Mouse (Mus musculus) cerebellum, adult (tissue): ENCODE results near the gene Mpp2.
A peak's percentile ranks its signal among the peaks of the same experiment; 100 is the strongest.

Experiments
- ATAC-seq: cut with Nextera tagmentation; 2 replicates; pipeline ENCODE4 v1.9.2; 2017; ENCODE audit warnings: mild to moderate bottlenecking, moderate library complexity, mixed read lengths; ENCODE audit not compliant: insufficient number of reproducible peaks, low FRiP score, low TSS enrichment

The Mpp2 gene

DNA sequence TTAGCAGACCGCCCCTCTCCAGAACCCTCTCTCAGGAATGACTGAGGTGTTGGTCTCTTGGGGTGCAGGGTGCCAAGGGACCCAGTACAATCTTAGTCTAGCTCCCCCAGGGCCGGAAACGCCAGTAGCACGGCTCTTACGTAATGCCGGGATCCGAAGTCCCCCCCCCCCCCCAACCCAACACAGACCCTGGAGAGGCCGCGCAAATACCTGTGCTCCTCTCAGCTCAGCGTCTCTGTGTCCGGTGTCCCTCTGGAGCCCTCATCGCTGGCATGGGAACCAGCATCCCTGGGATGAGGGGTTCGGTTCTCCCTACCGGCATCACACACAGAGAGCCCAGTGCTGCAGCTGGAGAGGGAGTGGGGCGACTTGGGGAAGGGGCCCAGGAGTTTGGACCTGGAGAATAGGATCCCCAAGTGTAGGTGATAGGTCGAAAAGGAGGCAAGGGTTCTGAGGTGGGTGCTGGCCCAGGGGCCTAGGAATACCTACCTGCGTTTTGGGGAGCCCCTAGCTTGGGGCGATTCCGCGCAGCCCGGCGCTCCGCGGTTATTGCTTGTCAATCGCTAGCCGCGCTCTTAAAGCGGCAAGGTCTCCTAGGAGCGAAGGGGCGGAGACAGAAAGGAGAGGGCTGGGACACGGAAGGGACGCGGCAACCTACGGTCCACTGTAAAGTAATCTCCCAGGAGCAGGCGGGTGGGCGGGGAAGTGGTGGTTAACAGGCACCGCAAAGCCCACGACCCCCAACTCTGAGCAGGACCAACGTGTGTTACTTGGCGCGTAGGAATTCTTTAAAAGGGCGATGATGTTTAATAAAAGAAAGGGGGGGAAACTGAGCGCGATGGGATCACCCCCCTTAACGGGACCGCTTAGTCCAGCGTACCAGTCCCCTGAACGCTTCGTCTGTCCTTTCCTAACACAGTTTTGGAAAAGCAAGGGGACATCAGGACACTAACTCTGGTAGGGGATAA lies at the start of gene Mpp2:
Gene Mpp2, minus strand, starts transcription at position 585 of the 968 bp plus-strand sequence.
- ATAC-seq, result peak; percentile 50; the same call in 1 of the 2 replicates

DNA sequence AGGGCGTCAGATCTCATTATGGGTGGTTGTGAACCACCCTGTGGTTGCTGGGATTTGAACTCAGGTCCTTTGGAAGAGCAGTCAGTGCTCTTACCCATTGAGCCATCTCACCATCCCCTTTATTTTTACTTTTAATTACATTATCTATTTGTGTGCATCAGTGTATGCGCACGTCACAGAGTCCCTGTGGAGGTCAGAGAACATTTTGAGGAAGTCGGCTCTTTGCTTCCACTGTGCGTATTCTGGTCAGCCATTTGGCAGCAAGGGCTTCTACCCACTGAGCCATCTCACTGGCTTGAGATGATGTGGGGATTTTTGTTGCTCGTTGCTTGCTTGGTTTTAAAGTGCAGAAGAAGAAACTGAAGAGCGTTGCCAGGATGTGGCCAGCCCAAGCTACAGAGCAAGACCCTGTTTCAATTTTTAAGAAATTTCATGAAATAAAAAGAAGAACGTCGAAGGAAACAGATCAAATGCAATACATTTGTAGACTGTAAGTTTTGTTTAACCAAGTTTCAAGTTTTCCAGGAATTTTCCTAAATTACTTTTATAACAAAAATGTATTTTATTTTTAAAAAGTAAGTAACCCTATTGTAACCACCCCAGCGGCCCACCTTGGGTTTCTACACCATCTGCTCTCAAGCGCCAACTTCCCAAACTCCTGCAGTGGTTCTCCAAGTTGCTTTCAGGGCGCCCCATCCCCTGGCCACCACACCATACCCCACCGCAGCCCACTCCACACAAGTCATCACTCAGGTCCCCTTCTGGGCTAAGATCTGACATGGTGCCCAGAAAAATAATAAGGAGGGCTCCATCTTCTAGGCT lies 49.5 kb upstream of the Mpp2 start:
- no peak for ATAC-seq

DNA sequence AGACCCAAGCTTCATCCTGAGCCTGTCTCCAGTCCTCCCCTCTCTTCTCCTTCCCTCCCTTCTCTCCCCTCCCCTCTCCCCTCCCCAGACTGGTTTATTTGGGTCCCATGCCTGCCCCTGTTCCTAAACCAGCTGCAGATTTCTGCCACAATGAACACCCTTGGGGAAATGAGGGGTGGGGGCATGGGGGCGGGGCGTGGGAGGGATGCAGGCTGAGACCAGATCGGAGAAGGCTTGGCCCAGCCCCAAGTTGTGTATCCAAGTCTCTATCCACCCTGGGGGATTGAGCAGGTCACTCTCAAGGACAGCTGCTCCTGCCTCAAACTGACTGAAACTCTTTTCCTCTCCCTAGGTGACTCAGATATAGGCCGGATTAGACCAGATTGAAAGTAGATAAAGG lies 46.2 kb upstream of the Mpp2 start:
- no peak for ATAC-seq

DNA sequence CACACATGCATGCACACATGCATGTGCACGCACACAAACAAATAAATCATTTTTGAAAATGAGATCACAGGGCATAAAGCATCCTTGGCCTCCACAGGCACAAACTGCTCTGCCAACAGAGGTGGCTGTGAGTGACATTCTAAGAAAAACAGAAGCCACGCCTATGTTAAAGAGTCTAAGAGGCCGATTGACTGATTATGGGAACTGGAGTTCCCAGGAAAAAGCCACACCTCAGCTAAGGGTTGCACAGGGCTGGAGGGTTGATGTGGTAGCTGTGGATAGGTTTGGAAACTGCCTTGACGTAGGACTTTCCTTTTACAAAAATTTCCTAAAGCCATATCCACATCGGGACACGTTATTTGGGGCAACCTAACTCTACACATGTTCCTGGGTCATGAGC lies 29.1 kb upstream of the Mpp2 start:
- ATAC-seq, result no peak

DNA sequence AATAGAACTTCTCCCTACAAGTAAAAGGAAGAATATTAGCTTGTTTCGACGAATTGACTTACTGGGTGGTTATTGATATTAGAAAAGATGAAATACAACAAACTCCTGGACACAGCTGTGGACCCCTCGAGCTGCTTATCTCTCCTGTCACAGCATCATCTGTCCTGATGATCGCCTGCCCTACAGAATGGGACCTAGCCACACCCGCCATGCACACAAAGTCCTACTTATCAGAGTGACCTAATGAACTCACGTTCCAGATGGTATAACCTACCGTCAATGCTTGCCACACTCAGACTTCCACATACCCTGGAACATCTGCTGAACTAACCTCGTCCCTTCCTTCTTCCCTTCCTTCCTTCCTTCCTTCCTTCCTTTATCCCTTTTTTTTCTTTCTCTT lies 27.9 kb upstream of the Mpp2 start:
- no peak for ATAC-seq

DNA sequence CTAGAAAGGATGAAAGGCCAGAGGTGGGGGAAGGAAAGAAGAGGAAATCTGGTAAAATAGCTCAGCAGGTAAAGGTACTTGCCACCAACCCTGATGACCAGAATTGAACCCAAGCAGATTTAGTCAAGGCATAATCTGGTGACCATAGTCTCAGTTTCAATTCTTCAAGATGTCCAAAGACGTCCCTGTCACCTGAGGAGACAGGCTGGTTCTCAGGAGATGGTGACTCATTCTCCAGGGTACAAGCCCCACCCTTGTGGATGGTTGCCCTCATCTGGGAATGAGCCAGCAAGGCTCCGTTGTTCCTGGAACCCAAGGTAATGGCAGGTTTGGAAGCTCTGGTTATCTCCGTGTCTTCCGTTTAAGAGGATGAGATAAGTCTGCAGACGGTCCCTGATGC lies 23.3 kb upstream of the Mpp2 start:
- ATAC-seq, result no peak

DNA sequence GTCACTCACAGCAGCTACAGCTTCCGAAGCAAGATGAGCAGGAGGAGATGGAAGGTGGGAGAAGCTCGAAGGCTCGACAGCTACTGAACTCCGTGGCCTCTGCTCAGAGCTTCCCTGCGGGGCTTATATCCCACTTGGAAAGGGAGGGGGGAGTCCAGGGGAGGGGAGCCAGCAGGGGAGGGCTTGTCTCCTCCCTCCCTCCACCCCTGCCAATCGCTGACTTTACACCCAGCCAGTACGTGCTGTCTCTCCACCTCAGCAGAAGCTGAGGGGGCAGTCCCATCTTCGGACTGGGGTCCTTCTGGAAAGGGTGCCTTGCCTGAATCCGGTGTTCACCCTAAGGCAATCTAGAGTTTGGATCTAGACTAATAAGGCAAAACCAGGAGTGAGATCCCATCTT lies 19.4 kb upstream of the Mpp2 start, which contains the start of gene Pyy:
Gene Pyy, minus strand, starts transcription at position 101 of the 400 bp plus-strand sequence.
- no peak for ATAC-seq

DNA sequence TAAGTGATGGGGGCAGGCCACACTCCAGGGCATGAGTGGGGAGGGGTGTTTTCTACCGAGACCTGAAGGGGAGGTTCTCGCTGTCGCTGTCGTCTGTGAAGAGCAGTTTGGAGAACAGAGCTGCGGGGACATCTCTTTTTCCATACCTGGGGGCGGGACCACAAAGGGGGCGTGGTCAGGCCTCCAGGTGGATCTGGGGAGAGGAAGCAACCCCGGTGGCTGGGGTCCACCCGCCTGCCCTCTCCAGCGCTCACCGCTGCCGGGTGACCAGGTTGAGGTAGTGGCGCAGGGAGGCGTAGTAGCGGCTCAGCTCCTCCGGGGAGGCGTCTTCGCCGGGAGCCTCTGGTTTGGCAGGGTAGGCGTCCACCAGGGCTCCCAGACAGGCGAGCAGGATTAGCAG lies 18.6 kb upstream of the Mpp2 start:
- no peak for ATAC-seq

DNA sequence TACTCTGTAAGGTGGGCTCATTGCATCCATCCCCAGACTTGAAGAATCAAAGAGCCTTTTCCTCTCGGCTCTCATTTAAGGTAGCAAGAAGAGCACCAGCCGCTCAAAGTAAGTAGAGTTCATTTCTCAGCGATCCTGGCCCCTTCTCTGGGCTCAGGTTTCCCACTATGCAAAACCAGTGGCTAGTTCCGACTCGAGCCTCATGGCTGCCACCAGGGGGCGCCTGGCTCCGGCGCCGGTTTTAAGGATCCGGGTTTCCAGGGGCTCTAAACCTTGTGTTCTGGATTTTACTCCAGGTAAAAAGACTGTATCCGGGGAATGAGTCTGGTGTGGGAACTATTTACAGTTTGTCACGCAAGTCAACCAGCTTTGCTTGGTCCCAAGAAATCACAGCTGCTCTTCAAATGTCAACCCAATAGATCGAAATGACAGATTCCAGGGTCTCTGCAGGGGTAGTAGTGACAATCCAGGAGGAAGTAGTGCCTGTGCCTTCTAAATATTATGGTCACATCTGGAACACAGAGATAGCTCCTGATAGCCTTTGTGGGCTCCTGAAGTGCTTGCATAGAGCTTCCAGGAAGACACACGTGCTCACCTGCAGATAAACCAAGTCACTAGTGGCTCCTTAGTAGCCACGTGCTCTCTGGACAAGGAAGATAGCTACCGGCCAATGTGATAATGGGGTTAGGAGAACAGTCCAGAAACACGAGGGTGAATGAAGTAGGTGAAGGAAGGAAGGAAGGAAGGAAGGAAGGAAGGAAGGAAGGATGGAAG lies 14.4 kb upstream of the Mpp2 start:
- ATAC-seq, result no peak; the same call in 1 of the 2 replicates

DNA sequence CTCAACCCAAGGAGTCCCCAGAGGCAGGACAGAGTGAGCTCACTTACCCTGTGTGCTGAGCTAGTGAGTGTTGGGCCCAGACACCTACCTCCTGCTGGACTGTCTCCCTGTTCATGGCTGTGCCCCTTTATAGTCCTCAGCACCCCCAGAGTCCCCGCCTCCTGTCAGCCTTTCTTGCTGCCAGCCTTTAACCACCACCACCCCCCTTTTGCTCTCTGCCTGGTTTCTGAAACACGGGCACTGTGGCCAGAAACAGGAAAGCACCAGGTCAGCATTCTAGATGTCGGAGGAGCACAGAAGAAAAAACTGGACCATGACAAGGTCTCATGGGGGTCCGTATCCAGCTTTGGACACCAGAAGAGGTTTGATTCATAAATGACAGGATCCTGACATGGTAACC lies 12.9 kb upstream of the Mpp2 start, which contains the start of gene Ppy:
Gene Ppy, minus strand, starts transcription at position 101 of the 400 bp plus-strand sequence.
- no peak for ATAC-seq

DNA sequence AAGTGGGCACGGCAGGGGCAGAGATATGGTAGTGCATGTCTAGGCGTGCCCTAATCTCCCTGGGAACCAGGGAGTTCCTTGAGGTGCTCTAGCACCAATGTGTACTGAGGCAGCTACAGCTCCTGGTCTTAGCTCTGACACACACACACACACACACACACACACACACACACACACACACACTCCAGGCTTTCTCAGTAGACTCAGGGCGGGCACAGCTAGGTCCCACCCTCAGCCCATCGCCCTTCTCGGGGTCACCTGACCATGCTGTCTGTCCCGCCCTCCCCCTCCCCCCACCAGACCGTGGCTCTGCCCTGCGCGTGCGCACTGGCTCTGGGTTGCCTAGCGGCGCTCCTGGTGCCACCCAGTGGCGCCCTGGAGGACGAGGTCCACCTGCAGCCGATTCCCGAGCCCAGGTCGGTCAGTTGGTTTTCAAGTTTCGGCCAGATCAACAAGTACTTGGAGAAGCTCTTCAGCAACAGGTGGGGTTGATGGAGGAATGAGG lies 8.6 kb upstream of the Mpp2 start:
- peak; percentile 49; the same call in 1 of the 2 replicates for ATAC-seq

DNA sequence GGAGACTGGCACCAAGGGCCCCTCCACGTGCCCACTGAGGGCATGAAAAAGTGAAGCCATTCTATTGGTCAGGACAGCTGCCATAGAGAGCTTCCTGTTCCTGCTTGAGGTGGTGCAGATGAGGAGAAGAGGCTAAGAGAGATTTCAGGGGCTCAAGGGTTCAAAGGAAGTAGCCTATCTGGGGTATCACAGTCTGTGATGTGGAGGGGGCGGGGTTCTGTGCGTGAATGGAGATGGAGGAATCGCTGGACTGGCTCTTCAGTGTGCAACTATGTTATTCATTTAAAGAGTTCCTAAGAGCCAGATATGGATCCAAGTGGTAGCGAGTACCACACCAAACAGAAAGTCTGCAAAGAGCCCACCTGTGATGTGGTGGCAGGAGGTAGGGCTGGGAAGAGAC lies 8.1 kb upstream of the Mpp2 start:
- ATAC-seq, result no peak

DNA sequence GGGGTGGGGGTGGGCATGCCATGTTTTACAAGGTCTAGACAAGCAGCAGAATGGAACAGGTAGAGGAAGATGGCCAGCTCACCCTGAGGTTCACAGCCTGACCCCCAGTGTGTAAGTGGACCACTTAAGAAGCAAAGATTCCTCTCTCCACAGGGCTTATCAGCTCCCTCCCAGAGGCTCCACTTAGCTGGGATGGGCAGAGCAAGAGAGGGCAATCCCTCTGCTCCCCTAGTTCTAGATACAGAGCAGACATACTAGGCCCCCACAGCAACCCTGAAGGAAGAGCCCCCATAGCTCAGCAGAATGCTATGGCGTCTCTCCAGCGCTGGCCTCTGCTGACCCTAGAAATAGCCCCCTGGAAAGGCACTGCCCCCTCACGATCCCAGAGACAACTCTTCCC lies 7.4 kb upstream of the Mpp2 start:
- ATAC-seq, result no peak

DNA sequence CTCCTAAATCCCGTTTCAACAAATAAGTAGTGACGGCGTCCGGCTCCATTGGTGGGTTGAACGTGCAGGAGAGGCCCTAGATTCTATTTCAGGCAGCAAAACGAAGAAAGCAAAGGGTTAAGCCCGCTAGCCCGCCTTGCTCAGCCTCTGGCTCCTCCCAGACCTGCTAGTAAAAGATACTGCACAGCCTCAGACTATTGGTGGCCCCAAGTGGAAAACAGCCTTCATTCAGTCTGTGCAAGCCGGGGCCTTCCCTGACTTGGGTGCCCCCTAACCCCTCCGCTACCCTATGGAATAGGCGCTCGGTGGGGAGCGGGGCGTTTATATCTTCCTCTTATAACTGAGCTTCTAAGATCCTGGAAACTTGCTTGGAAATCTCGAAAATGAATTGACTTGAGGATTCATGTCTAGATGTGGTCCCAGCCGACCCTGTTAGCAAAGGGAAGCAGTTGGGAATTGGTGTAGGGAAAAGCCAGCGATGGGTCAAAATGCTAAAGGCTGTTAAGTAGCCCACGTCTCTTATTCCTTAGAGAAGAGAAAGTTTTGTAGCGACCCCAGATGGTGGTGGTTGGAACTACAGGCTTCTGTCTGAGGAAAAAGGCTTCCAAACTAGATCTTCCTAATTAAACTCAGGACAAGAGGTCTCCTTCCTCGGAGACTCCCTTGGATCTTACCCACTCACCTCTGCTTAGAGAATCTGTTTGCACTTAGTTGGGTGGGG lies 933 bp upstream of the Mpp2 start:
- ATAC-seq, result no peak

DNA sequence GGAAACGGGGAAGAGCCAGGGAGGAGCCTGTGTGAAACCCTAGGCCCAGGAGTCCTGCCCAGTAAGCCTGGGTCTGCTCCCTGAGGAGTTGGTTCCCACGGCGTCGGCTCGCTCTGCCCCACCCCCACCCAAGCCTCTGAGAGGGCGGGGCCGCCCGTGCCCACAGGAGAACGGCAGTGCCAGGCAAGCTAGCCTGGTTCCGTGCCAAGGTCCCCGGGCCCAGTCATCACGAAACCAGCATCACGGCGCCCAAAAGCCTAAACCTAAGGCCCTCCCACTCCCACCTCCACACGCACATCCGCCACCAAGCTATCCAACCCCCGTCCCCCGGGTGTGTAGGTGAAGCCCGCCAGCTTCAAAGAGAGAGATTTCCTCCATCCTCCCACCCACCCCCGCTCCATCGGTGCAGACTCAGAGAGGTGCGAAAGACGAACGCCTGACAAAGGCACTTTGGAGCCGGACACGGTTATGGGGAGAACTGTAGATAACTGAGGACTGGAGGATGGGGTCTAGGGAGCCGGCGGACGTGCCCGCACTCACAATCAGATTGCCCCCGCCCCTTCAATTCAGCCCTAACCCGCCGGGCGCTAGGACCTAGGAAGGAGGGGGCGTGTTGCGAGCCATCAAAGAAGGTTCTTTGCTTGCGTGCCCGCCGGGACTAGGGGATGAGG lies 1.1 kb downstream of the Mpp2 start:
- peak; percentile 60; the same call in 1 of the 2 replicates for ATAC-seq

DNA sequence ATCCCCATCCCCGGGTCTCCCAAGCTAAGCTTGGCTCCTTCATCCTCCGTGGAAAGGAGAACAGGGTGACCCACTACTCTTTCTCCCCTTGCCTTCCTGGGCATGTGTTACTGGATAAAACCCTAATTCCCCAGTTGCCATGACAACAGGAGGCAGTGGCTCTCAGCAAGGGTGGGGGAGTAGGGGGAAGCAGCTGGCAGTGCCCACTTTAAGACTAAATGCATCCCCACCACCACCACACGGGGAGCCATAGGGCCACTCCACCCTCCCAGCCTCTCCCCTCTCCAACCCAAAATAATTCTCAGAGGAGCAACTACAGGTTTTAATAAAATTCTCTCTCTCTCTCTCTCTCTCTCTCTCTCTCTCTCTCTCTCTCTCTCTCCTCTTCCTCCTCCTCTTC lies 2.0 kb downstream of the Mpp2 start:
- ATAC-seq, result no peak

DNA sequence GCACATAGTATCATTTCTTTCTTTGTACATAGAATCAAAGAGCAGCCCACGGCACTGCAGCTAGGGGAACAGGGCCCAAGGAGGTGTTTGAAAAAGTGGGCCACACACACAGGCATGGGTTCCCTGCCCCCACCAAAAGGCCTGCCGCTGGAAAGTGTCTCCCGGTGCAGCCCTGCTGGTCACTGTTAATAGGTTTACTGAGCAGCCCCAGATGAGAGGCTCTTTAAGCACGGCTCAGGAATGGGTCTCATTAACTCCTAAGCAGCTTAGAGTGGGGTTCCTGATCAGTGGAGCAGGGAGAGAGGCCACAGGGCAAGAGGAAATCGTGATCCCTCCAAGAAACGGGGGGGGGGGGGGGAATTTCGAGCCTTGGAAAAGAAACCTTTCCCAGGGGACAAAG lies 4.2 kb downstream of the Mpp2 start:
- ATAC-seq, result no peak

DNA sequence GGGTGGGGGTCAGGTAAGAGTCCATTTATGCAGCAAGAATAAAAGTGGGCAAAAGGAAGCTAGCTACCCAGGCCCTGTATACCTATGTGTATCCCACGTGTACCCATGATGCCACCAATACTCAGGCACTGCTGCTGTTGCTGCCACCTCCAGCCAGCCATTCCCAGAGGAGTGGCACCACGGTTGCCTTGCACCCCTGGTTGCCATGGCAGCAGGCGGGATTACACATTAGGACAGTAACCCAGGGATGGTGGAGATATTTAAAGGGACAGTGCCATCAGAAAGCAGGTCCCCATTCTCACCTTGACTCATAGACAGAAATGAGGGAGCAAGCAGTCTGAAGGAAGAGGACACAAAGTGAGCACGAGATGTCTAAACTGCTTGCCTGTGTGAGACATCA lies 5.1 kb downstream of the Mpp2 start:
- ATAC-seq, result no peak

DNA sequence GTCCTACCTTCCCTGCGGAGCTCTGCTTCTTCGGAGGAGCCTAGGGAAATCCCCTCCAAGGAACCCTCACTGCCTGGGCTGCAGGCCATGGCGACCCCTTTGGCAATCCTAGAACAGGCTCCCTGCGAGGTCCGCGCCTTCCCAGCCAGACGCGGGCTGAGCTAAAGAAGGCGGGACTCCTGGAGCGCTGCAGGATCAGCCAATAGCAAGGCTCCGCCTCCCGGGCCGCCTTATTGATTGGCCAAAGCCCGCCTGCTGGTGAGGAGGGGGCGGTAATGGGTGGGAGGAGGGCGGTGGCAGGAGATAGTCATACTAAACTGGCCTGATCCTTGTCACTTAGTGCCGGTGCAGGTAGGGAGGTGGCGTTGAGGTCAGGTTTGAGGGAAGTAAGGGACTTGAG lies 6.0 kb downstream of the Mpp2 start:
- ATAC-seq, result no peak
